Mouse (Mus musculus) C2C12 (cell line): ENCODE results near the gene Atxn7l3. TPM values are rescaled to one million over a fixed set of nuclear protein-coding genes. Genes with fewer than 3 reads are reported as not detected.

Experiments
- H3K27me3 ChIP-seq: one replicate; pipeline ENCODE4 v1.6.1; 2011; ENCODE audit not compliant: control insufficient read depth, insufficient read depth, insufficient read length
- H3K36me3 ChIP-seq: one replicate; pipeline ENCODE4 v1.6.1; 2011; ENCODE audit not compliant: control insufficient read depth, insufficient read depth
- H3K4me3 ChIP-seq: one replicate; pipeline ENCODE4 v1.5.1; 2011; ENCODE audit warnings: mild to moderate bottlenecking, control low read depth; ENCODE audit not compliant: poor library complexity, insufficient read depth, severe bottlenecking
- H3K79me2 ChIP-seq: one replicate; pipeline ENCODE4 v1.6.1; 2011; ENCODE audit not compliant: control insufficient read depth, insufficient read depth
- H3K79me3 ChIP-seq: one replicate; pipeline ENCODE4 v1.6.1; 2011; ENCODE audit warnings: low read depth, control low read depth
- H3ac ChIP-seq: one replicate; pipeline ENCODE3; 2011; ENCODE audit warnings: low read depth; ENCODE audit not compliant: control insufficient read depth, insufficient read length
- CTCF ChIP-seq: IDR thresholded peaks from one replicate; pipeline ENCODE4 v1.5.1; 2011; ENCODE audit not compliant: control insufficient read depth, insufficient read depth, insufficient read length
- FOSL1 ChIP-seq: IDR thresholded peaks from one replicate; pipeline ENCODE4 v1.8.0; 2011; ENCODE audit warnings: mild to moderate bottlenecking, low read length; ENCODE audit not compliant: poor library complexity, insufficient read depth, severe bottlenecking
- MYOD1 ChIP-seq: IDR thresholded peaks from one replicate; pipeline ENCODE4 v1.6.1; 2011; ENCODE audit warnings: low read depth; ENCODE audit not compliant: control insufficient read depth, insufficient read length
- polyA plus RNA-seq: library from polyadenylated mRNA; unstranded; fragments of >200 nt; fragmentation: generic; extraction: Trizol; gene quantifications from one replicate; pipeline ENCODE4 v1.2.1, GENCODE M21; 2012; ENCODE audit warnings: missing spikeins

Atxn7l3 gene
- polyA plus RNA-seq, 1 experiment, result 33.9 TPM

DNA sequence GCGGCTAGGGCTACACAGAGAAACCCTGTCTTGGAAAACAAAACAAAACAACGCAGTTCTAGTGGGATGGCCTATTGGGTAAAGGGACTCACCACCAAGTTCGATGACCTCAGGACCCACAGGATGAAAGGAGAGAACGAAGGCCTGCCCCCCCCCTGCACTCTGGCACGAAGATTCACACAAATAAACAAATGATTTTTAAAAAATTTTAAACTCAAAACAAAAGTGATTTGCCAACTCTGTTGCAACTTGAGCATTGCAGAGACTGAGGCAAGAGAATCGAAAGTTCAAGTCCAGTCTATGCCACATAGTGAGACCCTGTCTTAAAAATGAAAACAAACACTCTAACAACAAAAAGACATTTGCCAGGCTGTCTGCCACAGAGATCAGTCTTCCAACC, 55.8 kb downstream of the Atxn7l3 start:
- Histone ChIP-seq H3ac (no peak overlapping the region), H3K27me3 (no peaks in the 10 kb centered on the region), H3K36me3 (no peaks in the 10 kb centered on the region), H3K4me3 (no peak overlapping the region), H3K79me2 (no peaks in the 10 kb centered on the region), H3K79me3 (no peaks in the 10 kb centered on the region)
- no peak for TF ChIP-seq FOSL1
- no peak for TF ChIP-seq MYOD1
- TF ChIP-seq CTCF, result no peak

Other genes with a start within 250 kb of the Atxn7l3 start
- gene Mpp2, start 208.1 kb downstream of the Atxn7l3 start, polyA plus RNA-seq, result 1.7 TPM
- not detected for gene Ppy, start 195.3 kb downstream of the Atxn7l3 start, polyA plus RNA-seq
- gene Pyy, start 188.8 kb downstream of the Atxn7l3 start, polyA plus RNA-seq, result not detected
- gene Nags, start 151.1 kb downstream of the Atxn7l3 start, polyA plus RNA-seq, result not detected
- gene Tmem101, start 140.2 kb downstream of the Atxn7l3 start, polyA plus RNA-seq, result 25.1 TPM
- 43.0 TPM for gene Lsm12, start 111.3 kb downstream of the Atxn7l3 start, polyA plus RNA-seq
- 40.4 TPM for gene G6pc3, start 107.0 kb downstream of the Atxn7l3 start, polyA plus RNA-seq
- 74.9 TPM for gene Hdac5, start 66.5 kb downstream of the Atxn7l3 start, polyA plus RNA-seq
- gene BC030867, start 47.7 kb downstream of the Atxn7l3 start, polyA plus RNA-seq, result 12.0 TPM
- not detected for gene Asb16, start 27.9 kb downstream of the Atxn7l3 start, polyA plus RNA-seq
- 25.2 TPM for gene Tmub2, start 11.7 kb downstream of the Atxn7l3 start, polyA plus RNA-seq
- gene Ubtf, start 23.1 kb upstream of the Atxn7l3 start, polyA plus RNA-seq, result 70.2 TPM
- not detected for gene Slc4a1, start 69.6 kb upstream of the Atxn7l3 start, polyA plus RNA-seq
- gene Rundc3a, start 96.8 kb upstream of the Atxn7l3 start, polyA plus RNA-seq, result 2.2 TPM
- gene Slc25a39, start 111.3 kb upstream of the Atxn7l3 start, polyA plus RNA-seq, result 174 TPM
- gene Grn, start 133.7 kb upstream of the Atxn7l3 start, polyA plus RNA-seq, result 79.1 TPM
- gene Fam171a2, start 151.1 kb upstream of the Atxn7l3 start, polyA plus RNA-seq, result 6.3 TPM
- gene Itga2b, start 173.5 kb upstream of the Atxn7l3 start, polyA plus RNA-seq, result 1.3 TPM